Mouse (Mus musculus) liver, postnatal 0 days (tissue): ENCODE measurements around the gene Mrap. TPM values are rescaled to one million over a fixed set of nuclear protein-coding genes. Genes with fewer than 3 reads are reported as not detected.

Experiments used
- ATAC-seq: fragments of 200-750 bp; cut with Nextera tagmentation; 2 replicates; pipeline ENCODE4 v1.8.0; 2017; ENCODE audit warnings: mild to moderate bottlenecking, moderate library complexity
- DNase-seq: peaks from one replicate; pipeline ENCODE4 v3.0.0-alpha.2; 2016
- H3K27ac ChIP-seq: fragments of 300-500 bp; sonication (generic); 2 replicates; pipeline ENCODE4 v1.5.1; 2014; ENCODE audit warnings: antibody characterized with exemption, moderate library complexity, mild to moderate bottlenecking, low read depth
- H3K27me3 ChIP-seq: fragments of 300-500 bp; sonication (generic); 2 replicates; pipeline ENCODE4 v1.6.1; 2014; ENCODE audit warnings: low read length, control low read depth, mixed read lengths; ENCODE audit not compliant: insufficient read depth
- H3K36me3 ChIP-seq: fragments of 300-500 bp; sonication (generic); replicated peaks from 2 replicates; pipeline ENCODE4 v1.6.1; 2014; ENCODE audit warnings: mild to moderate bottlenecking, control low read depth, low read length, moderate library complexity, mixed read lengths; ENCODE audit not compliant: insufficient read depth
- H3K4me1 ChIP-seq: fragments of 300-500 bp; sonication (generic); 2 replicates; pipeline ENCODE4 v1.6.1; 2014; ENCODE audit warnings: antibody characterized with exemption, mild to moderate bottlenecking, control low read depth; ENCODE audit not compliant: insufficient read depth
- H3K4me2 ChIP-seq: fragments of 300-500 bp; sonication (generic); 2 replicates; pipeline ENCODE4 v1.6.1; 2014; ENCODE audit warnings: low read depth, mild to moderate bottlenecking, low read length, moderate library complexity, mixed read lengths
- H3K4me3 ChIP-seq: fragments of 300-500 bp; sonication (generic); 2 replicates; pipeline ENCODE4 v1.5.1; 2014; ENCODE audit warnings: low read depth, low read length
- H3K9ac ChIP-seq: fragments of 300-500 bp; sonication (generic); replicated peaks from 2 replicates; pipeline ENCODE4 v1.6.1; 2014; ENCODE audit warnings: mild to moderate bottlenecking, moderate library complexity
- H3K9me3 ChIP-seq: fragments of 300-500 bp; sonication (generic); 2 replicates; pipeline ENCODE4 v1.6.1; 2016; ENCODE audit warnings: mild to moderate bottlenecking, control low read depth, low read length, mixed read lengths
- CTCF ChIP-seq: sonication (generic); IDR thresholded peaks from 2 replicates; pipeline ENCODE4 v1.5.1; 2016; ENCODE audit warnings: antibody characterized with exemption, low read depth
- EP300 ChIP-seq: IDR thresholded peaks from 2 replicates; pipeline ENCODE4 v1.6.1; 2016; ENCODE audit warnings: antibody characterized with exemption, low read depth, mild to moderate bottlenecking
- WGBS: fragments of 180-500 bp; shearing (Covaris S2); extraction: QIAGEN DNeasy Blood & Tissue Kit; methylation state at CpG from one replicate; pipeline ENCODE4 v1.1.7; 2014; ENCODE audit not compliant: insufficient replicate concordance; 5-methylcytosine and 5-hydroxymethylcytosine counted together
- polyA plus RNA-seq: library from polyadenylated mRNA; unstranded; fragments of >200 nt; fragmentation: Nextera tagmentation; extraction: Ambion mirVana; gene quantifications from 2 replicates; pipeline ENCODE4 v1.2.1, GENCODE M21; 2015

Gene Mrap
- 45.3 and 53.4 TPM in 2 replicates for polyA plus RNA-seq

GRCm38 (mm10) chr16:90738092-90738956 lies at the start of gene Mrap:
Gene Mrap, plus strand, starts transcription at chr16:90738207.
- H3K27me3 ChIP-seq: no peaks in the 10 kb centered on the region
- peak within 1 kb of the TSS; percentile 66 for H3K4me2 ChIP-seq
- peak within 1 kb of the TSS; percentile 57 for H3K9ac ChIP-seq
- H3K4me3 ChIP-seq: peak within 1 kb of the TSS; percentile 34
- WGBS: 55% methylated on average over 26 of the region's 26 CpGs
- ATAC-seq (peak; percentile 67), DNase-seq (peak; percentile 65)
- no peaks in the 10 kb centered on the region for H3K36me3 ChIP-seq
- peak within 1 kb of the TSS; percentile 78 for H3K27ac ChIP-seq
- peaks cover 21% of the 10 kb centered on the region for H3K4me1 ChIP-seq
- TF ChIP-seq EP300 (0 out of 2 replicates have a peak, but pooled peaks have one; percentile 14), CTCF (peak; percentile 60)
- no peaks in the 10 kb centered on the region for H3K9me3 ChIP-seq

- 70% methylated on average over 15 of the region's 15 CpGs for WGBS
- DNase-seq (no peak), ATAC-seq (no peak)
- no peak overlapping the region for H3K9ac ChIP-seq
- no peaks in the 10 kb centered on the region for H3K36me3 ChIP-seq
- H3K4me1 ChIP-seq: 0 out of 2 replicates have a peak, but pooled peaks cover 2% of the 10 kb centered on the region
- no peak overlapping the region for H3K4me3 ChIP-seq
- TF ChIP-seq EP300 (no peak), CTCF (no peak)
- H3K9me3 ChIP-seq: no peaks in the 10 kb centered on the region
- no peaks in the 10 kb centered on the region for H3K27me3 ChIP-seq
- no peak overlapping the region for H3K27ac ChIP-seq
- no peak overlapping the region for H3K4me2 ChIP-seq
Observed at GRCm38 (mm10) chr16:90692704-90693385, 45.2 kb upstream of the Mrap start.

GRCm38 (mm10) chr16:90693625-90694024 lies 44.4 kb upstream of the Mrap start:
- Histone ChIP-seq H3K27ac (no peak overlapping the region), H3K4me3 (no peak overlapping the region), H3K27me3 (no peaks in the 10 kb centered on the region), H3K4me2 (no peak overlapping the region), H3K36me3 (no peaks in the 10 kb centered on the region), H3K9ac (no peak overlapping the region), H3K9me3 (no peaks in the 10 kb centered on the region), H3K4me1 (no peaks in the 10 kb centered on the region)
- ATAC-seq: no peak
- no peak for DNase-seq
- no peak for TF ChIP-seq EP300
- TF ChIP-seq CTCF: no peak
- 82% methylated on average over 5 of the region's 5 CpGs for WGBS

- H3K4me1 ChIP-seq: no peaks in the 10 kb centered on the region
- H3K36me3 ChIP-seq: no peaks in the 10 kb centered on the region
- no peak overlapping the region for H3K9ac ChIP-seq
- DNase-seq (peak; percentile 72), ATAC-seq (no peak)
- H3K27ac ChIP-seq: no peak overlapping the region
- no peaks in the 10 kb centered on the region for H3K9me3 ChIP-seq
- no peak overlapping the region for H3K4me2 ChIP-seq
- H3K4me3 ChIP-seq: no peak overlapping the region
- WGBS: 59% methylated on average over 9 of the region's 9 CpGs
- peak; percentile 80 for TF ChIP-seq CTCF
- no peak for TF ChIP-seq EP300
- no peaks in the 10 kb centered on the region for H3K27me3 ChIP-seq
Observed at GRCm38 (mm10) chr16:90694719-90695118, 43.3 kb upstream of the Mrap start.

- peak overlapping the region; percentile 6; the same call in 1 of the 2 replicates for H3K27ac ChIP-seq
- H3K9ac ChIP-seq: no peak overlapping the region
- ATAC-seq (no peak), DNase-seq (no peak)
- H3K4me1 ChIP-seq: no peaks in the 10 kb centered on the region
- no peaks in the 10 kb centered on the region for H3K36me3 ChIP-seq
- H3K27me3 ChIP-seq: no peaks in the 10 kb centered on the region
- 70% methylated on average over 10 of the region's 10 CpGs for WGBS
- H3K4me3 ChIP-seq: no peak overlapping the region
- TF ChIP-seq CTCF (no peak), EP300 (no peak)
- H3K9me3 ChIP-seq: no peaks in the 10 kb centered on the region
- no peak overlapping the region for H3K4me2 ChIP-seq
Observed at GRCm38 (mm10) chr16:90695121-90695520, 42.9 kb upstream of the Mrap start.

- H3K27me3 ChIP-seq: no peaks in the 10 kb centered on the region
- H3K9ac ChIP-seq: no peak overlapping the region
- 81% methylated on average over 9 of the region's 9 CpGs for WGBS
- no peak overlapping the region for H3K27ac ChIP-seq
- H3K4me1 ChIP-seq: no peaks in the 10 kb centered on the region
- no peak overlapping the region for H3K4me2 ChIP-seq
- H3K9me3 ChIP-seq: no peaks in the 10 kb centered on the region
- ATAC-seq (no peak), DNase-seq (no peak)
- TF ChIP-seq EP300: no peak
- no peak for TF ChIP-seq CTCF
- H3K36me3 ChIP-seq: no peaks in the 10 kb centered on the region
- no peak overlapping the region for H3K4me3 ChIP-seq
Observed at GRCm38 (mm10) chr16:90696306-90696705, 41.7 kb upstream of the Mrap start.
